ENCODE assay signal across 6 mouse cellular contexts in the genomic region with DNA sequence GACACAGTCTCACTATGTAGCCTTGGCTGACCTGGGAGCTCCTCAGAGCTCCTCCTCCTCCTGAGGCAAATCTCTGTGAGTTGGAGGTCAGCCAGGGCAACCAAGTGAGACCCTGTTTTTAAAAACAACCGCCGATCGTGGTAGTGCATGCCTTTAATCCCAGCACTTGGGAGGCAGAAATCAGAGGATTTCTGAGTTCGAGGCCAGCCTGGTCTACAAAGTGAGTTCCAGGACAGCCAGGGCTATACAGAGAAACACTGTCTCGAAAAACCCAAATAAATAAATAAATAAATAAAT. TPM values are rescaled to one million over a fixed set of nuclear protein-coding genes. Genes with fewer than 3 reads are reported as not detected.
A peak's percentile ranks its signal among the peaks of the same experiment; 100 is the strongest.
DNase-seq lines count a peak whose midpoint lies in the region; ATAC-seq lines count a peak whose summit lies in the region.
"Not testable (repeated sequence)": the region's sequence is repeated elsewhere in the genome, so short reads cannot be mapped to it uniquely, and the experiment has no call there.

No protein-coding gene starts in this region.

- not testable (repeated sequence) for H3K4me3 ChIP-seq in liver, embryonic 11.5 days (ENCODE audit: low read depth, low read length); liver, embryonic 16.5 days (ENCODE audit: low read depth, low read length)

- not testable (repeated sequence) for H3K9me3 ChIP-seq in liver, embryonic 11.5 days (ENCODE audit: control insufficient read depth, low read length); liver, embryonic 16.5 days (replicated peaks; ENCODE audit: control insufficient read depth, low read length)

- H3K9ac ChIP-seq in liver, embryonic 11.5 days (ENCODE audit: low read depth, low read length); liver, embryonic 16.5 days (ENCODE audit: low read depth, low read length): not testable (repeated sequence)

- H3K27me3 ChIP-seq in liver, embryonic 11.5 days (replicated peaks; ENCODE audit: control insufficient read depth, insufficient read depth, low read length); liver, embryonic 16.5 days (ENCODE audit: control insufficient read depth, insufficient read depth, low read depth, low read length): not testable (repeated sequence)

- 0 out of 2 replicates have a peak overlapping the region, but pooled peaks have one; percentile 70 for H3K27ac ChIP-seq in liver, embryonic 11.5 days (ENCODE audit: low read depth, low read length)
- H3K27ac ChIP-seq in liver, embryonic 16.5 days (ENCODE audit: low read length): 0 out of 2 replicates have a peak overlapping the region, but pooled peaks have one; percentile 9

- not testable (repeated sequence) for H3K4me1 ChIP-seq in liver, embryonic 11.5 days (replicated peaks; ENCODE audit: control insufficient read depth, insufficient read depth, low read length)
- peaks cover 15% of the 10 kb centered on the region for H3K4me1 ChIP-seq in liver, embryonic 16.5 days (ENCODE audit: control insufficient read depth, low read depth, low read length)

- 81% methylated on average over 5 of the region's 5 CpGs for WGBS in liver, embryonic 11.5 days
- 80% methylated on average over 5 of the region's 5 CpGs for WGBS in liver, embryonic 16.5 days (ENCODE audit: insufficient replicate concordance)

- DNase-seq in adrenal gland, postnatal 10 days: peak; percentile 37
- peak; percentile 34 for DNase-seq in kidney, adult 18-20 months
- peak; percentile 52 for DNase-seq in kidney, postnatal 10 days
- DNase-seq in liver, embryonic 11.5 days (ENCODE audit: low spot score): not testable (repeated sequence)
- DNase-seq in ovary, adult 18-20 months (ENCODE audit: low spot score): peak; percentile 54

- not testable (repeated sequence) for H3K4me2 ChIP-seq in liver, embryonic 11.5 days; liver, embryonic 16.5 days (ENCODE audit: low read depth, low read length)

- ATAC-seq in liver, embryonic 11.5 days (replicated peaks; ENCODE audit: low FRiP score); liver, embryonic 16.5 days (ENCODE audit: low read depth): not testable (repeated sequence)

- not testable (repeated sequence) for H3K36me3 ChIP-seq in liver, embryonic 11.5 days (ENCODE audit: control insufficient read depth, insufficient read depth, low read length); liver, embryonic 16.5 days (ENCODE audit: control insufficient read depth, insufficient read depth)

RNA-seq across cellular contexts. Expression of a gene that starts 6.8 kb away (rescaled TPM):
- total RNA-seq in adrenal gland, postnatal 10 days (2021): 10 to 100 TPM; 10.9 to 17.3 TPM
- polyA plus RNA-seq in liver, embryonic 11.5 days (2014; fragmentation: Nextera tagmentation; extraction: Ambion mirVana): 3.9 and 4.2 TPM in 2 replicates
- 1.8 and 2.0 TPM in 2 replicates for polyA plus RNA-seq in liver, embryonic 16.5 days (2015; fragmentation: Nextera tagmentation; extraction: Ambion mirVana)

RNA-seq across cellular contexts. Expression of a gene that starts 11.4 kb away (rescaled TPM):
- 100 to 1,000 TPM; 739 to 765 TPM for total RNA-seq in adrenal gland, postnatal 10 days (2021)
- 639 and 685 TPM in 2 replicates for polyA plus RNA-seq in liver, embryonic 11.5 days (2014; fragmentation: Nextera tagmentation; extraction: Ambion mirVana)
- 448 and 465 TPM in 2 replicates for polyA plus RNA-seq in liver, embryonic 16.5 days (2015; fragmentation: Nextera tagmentation; extraction: Ambion mirVana)

RNA-seq across cellular contexts. Expression of a gene that starts 20.4 kb away (rescaled TPM):
- 10 to 100 TPM; 31.5 to 41.5 TPM for total RNA-seq in adrenal gland, postnatal 10 days (2021)
- polyA plus RNA-seq in liver, embryonic 11.5 days (2014; fragmentation: Nextera tagmentation; extraction: Ambion mirVana): 19.1 TPM in 2 replicates
- polyA plus RNA-seq in liver, embryonic 16.5 days (2015; fragmentation: Nextera tagmentation; extraction: Ambion mirVana): 10.3 and 10.5 TPM in 2 replicates

RNA-seq across cellular contexts. Expression of a gene that starts 42.3 kb away (rescaled TPM):
- total RNA-seq in adrenal gland, postnatal 10 days (2021): 10 to 100 TPM; 10.5 to 14.7 TPM
- 9.9 and 11.1 TPM in 2 replicates for polyA plus RNA-seq in liver, embryonic 11.5 days (2014; fragmentation: Nextera tagmentation; extraction: Ambion mirVana)
- 4.9 and 5.7 TPM in 2 replicates for polyA plus RNA-seq in liver, embryonic 16.5 days (2015; fragmentation: Nextera tagmentation; extraction: Ambion mirVana)

RNA-seq across cellular contexts. Expression of a gene that starts 43.8 kb away (rescaled TPM):
- 1,000 to 10,000 TPM; 2,762 to 2,852 TPM for total RNA-seq in adrenal gland, postnatal 10 days (2021)
- polyA plus RNA-seq in liver, embryonic 11.5 days (2014; fragmentation: Nextera tagmentation; extraction: Ambion mirVana): 3,476 and 3,859 TPM in 2 replicates
- 2,106 and 2,245 TPM in 2 replicates for polyA plus RNA-seq in liver, embryonic 16.5 days (2015; fragmentation: Nextera tagmentation; extraction: Ambion mirVana)
